Mouse (Mus musculus) layer of hippocampus, adult 11-12 months (tissue): ENCODE results near the gene Prss50.

Source experiments
- DNase-seq: peaks from one replicate; pipeline ENCODE4 v3.0.0; 2022; ENCODE audit warnings: low spot score

Prss50 gene

GRCm38 (mm10) chr9:110874660-110875191 is 17.0 kb downstream of the Prss50 start:
- no peak for DNase-seq

- no peak for DNase-seq
Measured at GRCm38 (mm10) chr9:110875288-110875695, 17.5 kb downstream of the Prss50 start.

GRCm38 (mm10) chr9:110877353-110877752 is 19.6 kb downstream of the Prss50 start:
- DNase-seq: no peak

- peak; percentile 53 for DNase-seq
Measured at GRCm38 (mm10) chr9:110877888-110878287, 20.1 kb downstream of the Prss50 start.

GRCm38 (mm10) chr9:110879191-110879920 is 21.6 kb downstream of the Prss50 start, which contains the start of gene Als2cl:
TSS of gene Als2cl (plus strand) at chr9:110879870.
- peak; percentile 51 for DNase-seq

- DNase-seq: peak; percentile 48
Measured at GRCm38 (mm10) chr9:110879998-110880561, 22.3 kb downstream of the Prss50 start, which contains the start of gene Tmie. TSS of gene Tmie (minus strand) at chr9:110880113.

- DNase-seq: no peak
Measured at GRCm38 (mm10) chr9:110880772-110881171, 23.0 kb downstream of the Prss50 start.

GRCm38 (mm10) chr9:110881953-110882352 is 24.2 kb downstream of the Prss50 start:
- no peak for DNase-seq

GRCm38 (mm10) chr9:110887388-110888303 is 29.9 kb downstream of the Prss50 start:
- no peak for DNase-seq

GRCm38 (mm10) chr9:110888935-110889334 is 31.2 kb downstream of the Prss50 start:
- DNase-seq: no peak

GRCm38 (mm10) chr9:110890026-110890783 is 32.4 kb downstream of the Prss50 start:
- DNase-seq: no peak

- DNase-seq: no peak
Measured at GRCm38 (mm10) chr9:110891077-110891828, 33.5 kb downstream of the Prss50 start.

- DNase-seq: no peak
Measured at GRCm38 (mm10) chr9:110892552-110892951, 34.8 kb downstream of the Prss50 start.

GRCm38 (mm10) chr9:110893429-110893828 is 35.7 kb downstream of the Prss50 start:
- no peak for DNase-seq

GRCm38 (mm10) chr9:110895507-110895906 is 37.7 kb downstream of the Prss50 start:
- no peak for DNase-seq

- DNase-seq: no peak
Measured at GRCm38 (mm10) chr9:110895994-110896393, 38.2 kb downstream of the Prss50 start.

GRCm38 (mm10) chr9:110896595-110896994 is 38.8 kb downstream of the Prss50 start:
- DNase-seq: no peak

GRCm38 (mm10) chr9:110899451-110900008 is 41.8 kb downstream of the Prss50 start:
- DNase-seq: no peak

- no peak for DNase-seq
Measured at GRCm38 (mm10) chr9:110901204-110901603, 43.4 kb downstream of the Prss50 start.

- no peak for DNase-seq
Measured at GRCm38 (mm10) chr9:110902271-110902670, 44.5 kb downstream of the Prss50 start.
